Mouse (Mus musculus): ENCODE results near the gene Pafah1b2. TPM values are rescaled to one million over a fixed set of nuclear protein-coding genes. Genes with fewer than 3 reads are reported as not detected.

Pafah1b2 gene
- polyA plus RNA-seq, 1 experiment from 2014 or later: 314 TPM

DNA sequence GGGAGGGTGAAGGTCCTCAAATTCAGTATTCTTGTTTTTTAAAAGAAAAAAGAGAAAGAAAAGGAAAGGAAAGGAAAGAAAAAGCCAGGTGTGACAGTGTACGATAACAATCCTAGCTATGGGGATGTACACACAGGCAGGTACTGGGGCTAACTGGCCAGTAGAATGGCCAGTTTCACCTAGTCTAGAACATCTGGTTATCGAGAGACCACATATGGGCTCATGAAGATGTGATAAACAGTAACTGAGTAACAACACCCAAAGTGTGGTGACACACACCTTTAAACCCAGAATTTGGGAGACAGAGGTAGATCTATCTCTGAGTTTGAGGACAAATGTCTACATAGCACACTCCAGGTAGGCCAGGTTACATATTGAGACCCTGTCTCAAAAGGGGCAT is 32.7 kb downstream of the Pafah1b2 start:
- no peak overlapping the region for H3K27ac ChIP-seq (ENCODE audit: low read depth, low read length)
- 91% methylated on average over 2 of the region's 2 CpGs for WGBS
- H3K4me2 ChIP-seq (ENCODE audit: low read length): no peak overlapping the region
- no peak for DNase-seq (ENCODE audit: low spot score)
- H3K9me3 ChIP-seq (replicated peaks; ENCODE audit: control insufficient read depth, low read length): no peaks in the 10 kb centered on the region
- peaks cover 17% of the 10 kb centered on the region for H3K4me1 ChIP-seq (ENCODE audit: control insufficient read depth, insufficient read depth, low read length)
- H3K27me3 ChIP-seq (replicated peaks; ENCODE audit: control insufficient read depth, insufficient read depth, low read length): no peaks in the 10 kb centered on the region
- H3K36me3 ChIP-seq (ENCODE audit: control insufficient read depth, insufficient read depth, low read length): peaks cover 30% of the 10 kb centered on the region
- no peak overlapping the region for H3K9ac ChIP-seq (ENCODE audit: low read length)
- ATAC-seq: no peak
- no peak overlapping the region for H3K4me3 ChIP-seq (ENCODE audit: low read depth, low read length)

DNA sequence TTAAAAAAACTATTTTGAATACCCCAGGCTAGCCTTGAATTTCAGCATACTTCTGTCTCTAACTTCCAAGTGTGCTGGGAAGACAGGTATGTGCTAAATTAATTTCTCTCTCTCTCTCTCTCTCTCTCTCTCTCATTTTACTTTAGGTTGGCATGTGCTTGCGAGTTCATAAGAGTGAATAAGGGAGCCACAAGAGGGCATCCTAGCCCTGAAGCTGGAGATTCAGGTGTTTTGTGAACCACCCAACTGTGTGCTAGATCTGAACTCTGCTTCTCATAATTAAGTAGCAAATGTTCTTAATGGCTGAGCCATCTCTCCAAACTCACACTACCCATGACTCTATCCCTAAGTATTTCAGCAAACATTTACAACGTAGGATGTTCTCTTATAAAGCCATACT is 35.6 kb downstream of the Pafah1b2 start:
- DNase-seq (ENCODE audit: low spot score): peak; percentile 18
- no peak overlapping the region for H3K4me3 ChIP-seq (ENCODE audit: low read depth, low read length)
- H3K36me3 ChIP-seq (ENCODE audit: control insufficient read depth, insufficient read depth, low read length): peaks cover 50% of the 10 kb centered on the region
- H3K27ac ChIP-seq (ENCODE audit: low read depth, low read length): no peak overlapping the region
- H3K9me3 ChIP-seq (replicated peaks; ENCODE audit: control insufficient read depth, low read length): no peaks in the 10 kb centered on the region
- peaks cover 7% of the 10 kb centered on the region; the same call in 1 of the 2 replicates for H3K4me1 ChIP-seq (ENCODE audit: control insufficient read depth, insufficient read depth, low read length)
- H3K27me3 ChIP-seq (replicated peaks; ENCODE audit: control insufficient read depth, insufficient read depth, low read length): no peaks in the 10 kb centered on the region
- 87% methylated on average over 2 of the region's 2 CpGs for WGBS
- H3K9ac ChIP-seq (ENCODE audit: low read length): no peak overlapping the region
- no peak overlapping the region for H3K4me2 ChIP-seq (ENCODE audit: low read length)
- no peak for ATAC-seq

DNA sequence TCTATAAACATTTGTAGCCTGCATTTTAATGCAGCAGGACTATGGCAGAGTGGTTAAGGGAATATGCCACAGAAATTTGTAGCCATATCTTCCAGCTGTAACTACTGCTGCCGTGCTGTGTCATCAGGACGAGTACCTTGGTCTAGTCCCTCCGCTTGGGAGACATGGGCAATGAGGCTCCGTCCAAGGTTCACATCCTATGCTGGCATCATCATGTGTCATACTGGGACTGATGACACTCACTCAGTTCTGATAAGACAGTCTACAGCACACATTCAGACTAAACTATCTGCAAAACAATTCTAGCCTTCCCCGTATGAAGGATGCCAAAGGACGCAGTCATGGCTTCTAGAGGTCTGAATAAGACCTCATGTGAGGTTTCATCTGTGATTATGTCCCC is 48.9 kb downstream of the Pafah1b2 start:
- Histone ChIP-seq H3K4me3 (ENCODE audit: low read depth, low read length) (no peak overlapping the region), H3K36me3 (ENCODE audit: control insufficient read depth, insufficient read depth, low read length) (peaks cover 79% of the 10 kb centered on the region), H3K4me1 (ENCODE audit: control insufficient read depth, insufficient read depth, low read length) (no peaks in the 10 kb centered on the region), H3K9ac (ENCODE audit: low read length) (no peak overlapping the region), H3K27me3 (replicated peaks; ENCODE audit: control insufficient read depth, insufficient read depth, low read length) (no peaks in the 10 kb centered on the region), H3K9me3 (replicated peaks; ENCODE audit: control insufficient read depth, low read length) (no peaks in the 10 kb centered on the region), H3K27ac (ENCODE audit: low read depth, low read length) (no peak overlapping the region), H3K4me2 (ENCODE audit: low read length) (no peak overlapping the region)
- 90% methylated on average over 6 of the region's 6 CpGs for WGBS
- ATAC-seq (no peak), DNase-seq (ENCODE audit: low spot score) (no peak)

DNA sequence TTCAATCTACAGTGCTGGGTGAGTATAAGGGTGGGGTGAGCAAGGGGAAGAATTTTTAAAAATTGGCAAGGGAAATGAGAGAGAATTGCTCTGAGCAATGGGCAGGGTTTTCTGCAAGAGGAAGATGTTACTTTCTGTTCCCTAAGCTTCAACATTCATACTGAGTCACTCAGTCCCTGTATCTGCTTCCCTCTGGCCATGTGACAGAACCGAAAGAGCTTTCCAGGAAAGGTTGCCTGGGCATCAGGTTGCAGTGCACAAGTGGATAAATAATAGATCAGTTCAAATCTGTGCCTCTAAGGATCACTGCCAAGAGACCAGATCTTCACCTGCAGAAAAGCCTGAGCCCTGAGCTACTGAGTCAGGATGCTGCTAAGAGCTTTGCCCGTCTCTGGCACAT is 50.6 kb downstream of the Pafah1b2 start:
- no peak overlapping the region for H3K4me3 ChIP-seq (ENCODE audit: low read depth, low read length)
- H3K9me3 ChIP-seq (replicated peaks; ENCODE audit: control insufficient read depth, low read length): no peaks in the 10 kb centered on the region
- ATAC-seq: no peak
- 79% methylated on average over 2 of the region's 2 CpGs for WGBS
- no peak overlapping the region for H3K4me2 ChIP-seq (ENCODE audit: low read length)
- no peak for DNase-seq (ENCODE audit: low spot score)
- H3K36me3 ChIP-seq (ENCODE audit: control insufficient read depth, insufficient read depth, low read length): peaks cover 64% of the 10 kb centered on the region
- H3K4me1 ChIP-seq (ENCODE audit: control insufficient read depth, insufficient read depth, low read length): no peaks in the 10 kb centered on the region
- H3K27ac ChIP-seq (ENCODE audit: low read depth, low read length): no peak overlapping the region
- no peaks in the 10 kb centered on the region for H3K27me3 ChIP-seq (replicated peaks; ENCODE audit: control insufficient read depth, insufficient read depth, low read length)
- H3K9ac ChIP-seq (ENCODE audit: low read length): no peak overlapping the region

DNA sequence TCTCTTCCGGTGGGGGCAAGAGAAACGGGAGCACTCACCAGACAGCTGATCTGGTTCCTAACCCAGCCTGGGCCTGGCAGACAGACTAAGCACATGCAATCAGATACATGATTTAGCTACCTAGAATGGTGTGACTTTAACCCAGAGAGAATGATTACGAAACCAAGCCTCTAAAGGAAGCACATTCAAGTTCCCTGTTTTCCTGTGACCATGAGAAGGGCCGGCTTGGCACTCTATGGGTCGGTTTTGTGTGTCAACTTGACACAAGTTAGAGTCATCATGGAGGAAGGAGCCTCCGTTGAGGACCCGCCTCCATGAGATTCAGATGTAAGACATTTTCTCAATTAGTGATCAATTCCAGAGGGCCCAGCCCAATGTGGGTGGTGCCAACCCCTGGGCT is 52.8 kb downstream of the Pafah1b2 start:
- peaks cover 4% of the 10 kb centered on the region; the same call in 1 of the 2 replicates for H3K4me1 ChIP-seq (ENCODE audit: control insufficient read depth, insufficient read depth, low read length)
- no peak for DNase-seq (ENCODE audit: low spot score)
- no peaks in the 10 kb centered on the region for H3K27me3 ChIP-seq (replicated peaks; ENCODE audit: control insufficient read depth, insufficient read depth, low read length)
- H3K4me2 ChIP-seq (ENCODE audit: low read length): no peak overlapping the region
- 88% methylated on average over 7 of the region's 7 CpGs for WGBS
- no peak overlapping the region for H3K27ac ChIP-seq (ENCODE audit: low read depth, low read length)
- no peak overlapping the region for H3K9ac ChIP-seq (ENCODE audit: low read length)
- no peak for ATAC-seq
- no peak overlapping the region for H3K4me3 ChIP-seq (ENCODE audit: low read depth, low read length)
- no peaks in the 10 kb centered on the region for H3K9me3 ChIP-seq (replicated peaks; ENCODE audit: control insufficient read depth, low read length)
- H3K36me3 ChIP-seq (ENCODE audit: control insufficient read depth, insufficient read depth, low read length): peaks cover 43% of the 10 kb centered on the region

DNA sequence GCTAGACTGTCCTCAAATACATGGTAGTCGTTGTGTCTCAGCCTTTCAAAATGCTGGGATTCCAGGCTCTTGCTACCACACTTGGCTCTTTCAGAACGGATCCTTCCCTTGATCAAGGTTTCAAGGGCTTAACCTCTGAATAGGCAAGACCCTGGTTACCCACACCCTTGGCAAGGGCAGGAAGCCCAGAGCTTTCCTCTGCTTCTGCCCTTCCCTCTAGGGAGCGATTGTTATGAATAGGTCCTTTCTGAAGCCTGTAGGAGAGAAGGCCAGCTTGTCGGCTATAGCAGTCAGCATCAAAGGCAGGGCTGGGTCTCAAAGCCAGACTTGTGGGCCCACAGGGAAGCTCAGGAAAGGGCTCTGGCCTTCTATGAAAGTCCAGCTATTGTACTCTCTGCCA is 53.6 kb downstream of the Pafah1b2 start:
- H3K27me3 ChIP-seq (replicated peaks; ENCODE audit: control insufficient read depth, insufficient read depth, low read length): no peaks in the 10 kb centered on the region
- H3K4me2 ChIP-seq (ENCODE audit: low read length): no peak overlapping the region
- no peak for ATAC-seq
- no peaks in the 10 kb centered on the region for H3K9me3 ChIP-seq (replicated peaks; ENCODE audit: control insufficient read depth, low read length)
- H3K36me3 ChIP-seq (ENCODE audit: control insufficient read depth, insufficient read depth, low read length): peaks cover 35% of the 10 kb centered on the region
- peaks cover 10% of the 10 kb centered on the region for H3K4me1 ChIP-seq (ENCODE audit: control insufficient read depth, insufficient read depth, low read length)
- no peak overlapping the region for H3K9ac ChIP-seq (ENCODE audit: low read length)
- no peak overlapping the region for H3K4me3 ChIP-seq (ENCODE audit: low read depth, low read length)
- 30% methylated on average over 4 of the region's 4 CpGs for WGBS
- no peak overlapping the region for H3K27ac ChIP-seq (ENCODE audit: low read depth, low read length)
- peak; percentile 21 for DNase-seq (ENCODE audit: low spot score)

DNA sequence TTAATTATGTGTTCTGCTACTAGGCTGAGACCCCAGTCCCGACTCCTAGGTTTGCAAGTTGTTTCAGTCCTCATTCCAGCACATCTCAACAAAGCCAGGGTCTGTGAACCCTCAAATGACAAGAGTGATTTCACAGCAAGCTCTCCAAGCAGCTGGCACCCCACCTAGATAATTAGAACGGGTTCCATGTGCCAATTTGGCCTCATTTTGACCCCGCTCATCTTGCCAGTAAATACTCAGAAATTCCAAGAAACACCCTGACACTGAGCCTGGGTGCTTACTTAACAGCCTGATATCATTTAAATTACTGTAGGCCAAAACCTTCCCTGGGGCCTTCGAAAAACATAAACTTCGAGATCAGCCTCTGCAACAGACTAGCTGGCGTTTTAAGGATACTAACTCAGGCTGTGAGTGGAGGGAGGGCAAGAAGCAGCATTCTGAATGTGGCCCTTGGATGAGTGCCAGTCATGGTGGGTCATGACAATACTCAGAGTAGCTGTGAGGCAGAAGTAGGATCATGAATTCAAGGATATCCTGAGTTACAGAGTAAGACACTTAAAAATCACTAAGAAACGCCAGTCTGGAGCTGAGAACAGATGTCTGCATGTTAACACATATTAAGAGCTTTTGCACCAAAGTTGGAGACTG is 54.3 kb downstream of the Pafah1b2 start:
- Histone ChIP-seq H3K27me3 (replicated peaks; ENCODE audit: control insufficient read depth, insufficient read depth, low read length) (no peaks in the 10 kb centered on the region), H3K36me3 (ENCODE audit: control insufficient read depth, insufficient read depth, low read length) (peaks cover 28% of the 10 kb centered on the region), H3K9ac (ENCODE audit: low read length) (no peak overlapping the region), H3K4me1 (ENCODE audit: control insufficient read depth, insufficient read depth, low read length) (peaks cover 13% of the 10 kb centered on the region), H3K27ac (ENCODE audit: low read depth, low read length) (no peak overlapping the region), H3K4me3 (ENCODE audit: low read depth, low read length) (no peak overlapping the region), H3K9me3 (replicated peaks; ENCODE audit: control insufficient read depth, low read length) (no peaks in the 10 kb centered on the region), H3K4me2 (ENCODE audit: low read length) (no peak overlapping the region)
- WGBS: 42% methylated on average over 7 of the region's 7 CpGs
- ATAC-seq: no peak
- DNase-seq (ENCODE audit: low spot score): peak; percentile 28

DNA sequence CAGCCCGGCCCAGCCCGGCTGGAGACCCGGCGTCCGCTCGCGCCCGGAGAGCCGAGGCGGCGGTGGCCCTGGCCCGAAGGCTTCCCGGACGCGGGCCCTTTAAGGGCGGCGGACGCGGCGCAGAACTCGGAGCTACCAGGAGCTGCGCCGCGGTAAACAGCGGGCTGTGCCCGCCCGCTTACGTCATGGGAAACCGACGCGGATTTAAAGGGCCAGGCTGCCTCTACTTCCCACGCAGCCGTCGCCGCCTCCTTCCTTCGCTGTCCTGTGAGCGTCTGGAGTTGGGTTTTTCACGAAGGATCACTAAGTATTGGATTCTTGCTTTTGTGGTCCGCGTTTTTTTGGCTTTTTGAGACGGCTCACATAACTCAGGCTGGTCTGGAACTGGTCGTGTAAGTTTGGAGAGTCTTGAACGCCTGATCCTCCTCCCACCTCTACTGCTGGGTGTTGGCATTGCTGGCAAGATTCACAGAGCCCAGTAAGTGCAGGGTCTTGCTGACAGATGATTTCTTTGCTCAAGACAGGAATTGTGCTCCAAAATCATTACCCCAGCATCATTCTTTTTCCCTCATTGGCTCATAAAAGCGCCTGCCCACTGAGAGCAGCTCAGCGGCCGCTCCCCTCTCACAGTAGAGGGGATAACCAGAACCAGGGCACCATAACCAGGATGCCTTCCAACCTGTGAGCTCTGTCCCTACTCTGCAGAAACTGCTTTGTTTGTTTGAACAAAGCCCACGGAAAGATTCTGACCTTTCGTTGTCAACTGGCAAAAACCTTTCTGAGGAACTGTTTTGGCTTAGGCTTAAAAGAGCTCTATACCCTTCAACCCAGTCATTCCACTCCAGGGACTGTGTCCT is 57.2 kb downstream of the Pafah1b2 start, which contains the start of gene Sidt2:
Gene Sidt2, minus strand, starts transcription at position 152 of the 857 bp plus-strand sequence.
- Histone ChIP-seq H3K27me3 (replicated peaks; ENCODE audit: control insufficient read depth, insufficient read depth, low read length) (no peaks in the 10 kb centered on the region), H3K4me2 (ENCODE audit: low read length) (peak within 1 kb of the TSS; percentile 95), H3K4me3 (ENCODE audit: low read depth, low read length) (peak within 1 kb of the TSS; percentile 90), H3K9ac (ENCODE audit: low read length) (peak within 1 kb of the TSS; percentile 87), H3K36me3 (ENCODE audit: control insufficient read depth, insufficient read depth, low read length) (peaks cover 20% of the 10 kb centered on the region), H3K4me1 (ENCODE audit: control insufficient read depth, insufficient read depth, low read length) (peaks cover 13% of the 10 kb centered on the region), H3K9me3 (replicated peaks; ENCODE audit: control insufficient read depth, low read length) (no peaks in the 10 kb centered on the region), H3K27ac (ENCODE audit: low read depth, low read length) (peak within 1 kb of the TSS; percentile 78)
- peak; percentile 95 for DNase-seq (ENCODE audit: low spot score)
- WGBS: under 1% methylated on average over 38 of the region's 48 CpGs
- ATAC-seq: peak; percentile 98

Data from forebrain, embryonic 14.5 days (tissue).